Mouse (Mus musculus): ENCODE data around the gene Cfap46. TPM values are rescaled to one million over a fixed set of nuclear protein-coding genes. Genes with fewer than 3 reads are reported as not detected.

The Cfap46 gene
- polyA plus RNA-seq, 1 experiment from 2014 or later, result 0.14 TPM

GRCm38 (mm10) chr7:139584221-139585175, 99.1 kb downstream of the Cfap46 start:
- ATAC-seq (ENCODE audit: insufficient read depth, low FRiP score), result no peak
- peak overlapping the region; percentile 33; the same call in 1 of the 2 replicates for H3K9ac ChIP-seq (ENCODE audit: low read length)
- peaks cover 27% of the 10 kb centered on the region for H3K4me1 ChIP-seq (ENCODE audit: control insufficient read depth, insufficient read depth, low read length)
- H3K4me2 ChIP-seq (ENCODE audit: low read depth, low read length), result peak overlapping the region; percentile 20
- 3% methylated on average over 53 of the region's 53 CpGs for WGBS
- H3K27me3 ChIP-seq (ENCODE audit: control insufficient read depth, insufficient read depth, low read length), result peaks cover 87% of the 10 kb centered on the region
- H3K27ac ChIP-seq (ENCODE audit: low read length), result no peak overlapping the region
- 0 out of 2 replicates have a peak, but pooled peaks cover under 1% of the 10 kb centered on the region for H3K36me3 ChIP-seq (ENCODE audit: control insufficient read depth, insufficient read depth, low read length)
- H3K9me3 ChIP-seq (replicated peaks; ENCODE audit: control insufficient read depth, low read length), result no peaks in the 10 kb centered on the region
- H3K4me3 ChIP-seq (replicated peaks; ENCODE audit: low read length), result peak overlapping the region; percentile 19

GRCm38 (mm10) chr7:139583094-139583737, 100.4 kb downstream of the Cfap46 start:
- no peak for ATAC-seq (ENCODE audit: insufficient read depth, low FRiP score)
- H3K4me2 ChIP-seq (ENCODE audit: low read depth, low read length), result peak overlapping the region; percentile 52; the same call in 1 of the 2 replicates
- 29% methylated on average over 17 of the region's 17 CpGs for WGBS
- peaks cover 96% of the 10 kb centered on the region for H3K27me3 ChIP-seq (ENCODE audit: control insufficient read depth, insufficient read depth, low read length)
- no peak overlapping the region for H3K27ac ChIP-seq (ENCODE audit: low read length)
- H3K9me3 ChIP-seq (replicated peaks; ENCODE audit: control insufficient read depth, low read length), result no peaks in the 10 kb centered on the region
- 0 out of 2 replicates have a peak, but pooled peaks cover 2% of the 10 kb centered on the region for H3K36me3 ChIP-seq (ENCODE audit: control insufficient read depth, insufficient read depth, low read length)
- H3K4me3 ChIP-seq (replicated peaks; ENCODE audit: low read length), result peak overlapping the region; percentile 44
- H3K9ac ChIP-seq (ENCODE audit: low read length), result no peak overlapping the region
- H3K4me1 ChIP-seq (ENCODE audit: control insufficient read depth, insufficient read depth, low read length), result peaks cover 27% of the 10 kb centered on the region

- Histone ChIP-seq H3K27me3 (ENCODE audit: control insufficient read depth, insufficient read depth, low read length) (peaks cover 93% of the 10 kb centered on the region), H3K4me1 (ENCODE audit: control insufficient read depth, insufficient read depth, low read length) (peaks cover 27% of the 10 kb centered on the region), H3K9me3 (replicated peaks; ENCODE audit: control insufficient read depth, low read length) (no peaks in the 10 kb centered on the region), H3K4me2 (ENCODE audit: low read depth, low read length) (peak within 1 kb of the TSS; percentile 52), H3K27ac (ENCODE audit: low read length) (no peak within 1 kb of the TSS), H3K36me3 (ENCODE audit: control insufficient read depth, insufficient read depth, low read length) (0 out of 2 replicates have a peak, but pooled peaks cover 2% of the 10 kb centered on the region), H3K4me3 (replicated peaks; ENCODE audit: low read length) (peak within 1 kb of the TSS; percentile 44), H3K9ac (ENCODE audit: low read length) (peak within 1 kb of the TSS; percentile 63)
- 1% methylated on average over 55 of the region's 56 CpGs for WGBS
- peak; percentile 63 for ATAC-seq (ENCODE audit: insufficient read depth, low FRiP score)
Measured at GRCm38 (mm10) chr7:139582595-139582994, 101.0 kb downstream of the Cfap46 start, which contains the start of gene Nkx6-2. Gene Nkx6-2, minus strand, starts transcription at chr7:139582797.

- H3K4me2 ChIP-seq (ENCODE audit: low read depth, low read length), result peak overlapping the region; percentile 52
- 0 out of 2 replicates have a peak, but pooled peaks cover 2% of the 10 kb centered on the region for H3K36me3 ChIP-seq (ENCODE audit: control insufficient read depth, insufficient read depth, low read length)
- H3K27ac ChIP-seq (ENCODE audit: low read length), result no peak overlapping the region
- H3K9me3 ChIP-seq (replicated peaks; ENCODE audit: control insufficient read depth, low read length), result no peaks in the 10 kb centered on the region
- under 1% methylated on average over 82 of the region's 82 CpGs for WGBS
- H3K27me3 ChIP-seq (ENCODE audit: control insufficient read depth, insufficient read depth, low read length), result peaks cover 87% of the 10 kb centered on the region
- H3K4me3 ChIP-seq (replicated peaks; ENCODE audit: low read length), result peak overlapping the region; percentile 44
- H3K4me1 ChIP-seq (ENCODE audit: control insufficient read depth, insufficient read depth, low read length), result peaks cover 27% of the 10 kb centered on the region
- H3K9ac ChIP-seq (ENCODE audit: low read length), result peak overlapping the region; percentile 63
- ATAC-seq (ENCODE audit: insufficient read depth, low FRiP score), result no peak
Measured at GRCm38 (mm10) chr7:139581801-139582571, 101.6 kb downstream of the Cfap46 start.

- Histone ChIP-seq H3K9ac (ENCODE audit: low read length) (peak overlapping the region; percentile 41; the same call in 1 of the 2 replicates), H3K27ac (ENCODE audit: low read length) (no peak overlapping the region), H3K4me3 (replicated peaks; ENCODE audit: low read length) (peak overlapping the region; percentile 44), H3K27me3 (ENCODE audit: control insufficient read depth, insufficient read depth, low read length) (peaks cover 78% of the 10 kb centered on the region), H3K4me1 (ENCODE audit: control insufficient read depth, insufficient read depth, low read length) (peaks cover 27% of the 10 kb centered on the region), H3K36me3 (ENCODE audit: control insufficient read depth, insufficient read depth, low read length) (0 out of 2 replicates have a peak, but pooled peaks cover 2% of the 10 kb centered on the region), H3K4me2 (ENCODE audit: low read depth, low read length) (peak overlapping the region; percentile 52), H3K9me3 (replicated peaks; ENCODE audit: control insufficient read depth, low read length) (no peaks in the 10 kb centered on the region)
- no peak for ATAC-seq (ENCODE audit: insufficient read depth, low FRiP score)
- WGBS, result 4% methylated on average over 78 of the region's 78 CpGs
Measured at GRCm38 (mm10) chr7:139580851-139581775, 102.5 kb downstream of the Cfap46 start.

GRCm38 (mm10) chr7:139579261-139579905, 104.2 kb downstream of the Cfap46 start:
- Histone ChIP-seq H3K9ac (ENCODE audit: low read length) (no peak overlapping the region), H3K36me3 (ENCODE audit: control insufficient read depth, insufficient read depth, low read length) (0 out of 2 replicates have a peak, but pooled peaks cover 9% of the 10 kb centered on the region), H3K4me1 (ENCODE audit: control insufficient read depth, insufficient read depth, low read length) (peaks cover 21% of the 10 kb centered on the region), H3K4me2 (ENCODE audit: low read depth, low read length) (0 out of 2 replicates have a peak overlapping the region, but pooled peaks have one; percentile 6), H3K27me3 (ENCODE audit: control insufficient read depth, insufficient read depth, low read length) (peaks cover 61% of the 10 kb centered on the region), H3K9me3 (replicated peaks; ENCODE audit: control insufficient read depth, low read length) (no peaks in the 10 kb centered on the region), H3K4me3 (replicated peaks; ENCODE audit: low read length) (no peak overlapping the region), H3K27ac (ENCODE audit: low read length) (no peak overlapping the region)
- ATAC-seq (ENCODE audit: insufficient read depth, low FRiP score), result no peak
- 79% methylated on average over 21 of the region's 21 CpGs for WGBS

- peaks cover 29% of the 10 kb centered on the region for H3K27me3 ChIP-seq (ENCODE audit: control insufficient read depth, insufficient read depth, low read length)
- no peak overlapping the region for H3K27ac ChIP-seq (ENCODE audit: low read length)
- H3K36me3 ChIP-seq (ENCODE audit: control insufficient read depth, insufficient read depth, low read length), result peaks cover 9% of the 10 kb centered on the region; the same call in 1 of the 2 replicates
- no peak overlapping the region for H3K9ac ChIP-seq (ENCODE audit: low read length)
- H3K4me2 ChIP-seq (ENCODE audit: low read depth, low read length), result no peak overlapping the region
- peaks cover 4% of the 10 kb centered on the region; the same call in 1 of the 2 replicates for H3K4me1 ChIP-seq (ENCODE audit: control insufficient read depth, insufficient read depth, low read length)
- no peaks in the 10 kb centered on the region for H3K9me3 ChIP-seq (replicated peaks; ENCODE audit: control insufficient read depth, low read length)
- ATAC-seq (ENCODE audit: insufficient read depth, low FRiP score), result no peak
- WGBS, result 66% methylated on average over 16 of the region's 16 CpGs
- no peak overlapping the region for H3K4me3 ChIP-seq (replicated peaks; ENCODE audit: low read length)
Measured at GRCm38 (mm10) chr7:139576064-139576686, 107.4 kb downstream of the Cfap46 start.
